Mouse (Mus musculus) left cerebral cortex, adult 8-10 months (tissue): ENCODE results near the gene Sema3a. TPM values are rescaled to one million over a fixed set of nuclear protein-coding genes. Genes with fewer than 3 reads are reported as not detected.
A peak's percentile ranks its signal among the peaks of the same experiment; 100 is the strongest.

Experiments used
- DNase-seq, 2 experiments: peaks; one replicate each; pipeline ENCODE4 v3.0.0; 2022; ENCODE audit warnings: low spot score in 2 of 2
- total RNA-seq, 4 experiments: library from RNA; stranded (reverse); gene quantifications; 2 replicates each; pipeline ENCODE4 v1.2.4; 2022

Gene Sema3a
- total RNA-seq = 10 to 100 TPM; 19.8 to 27.6 (median 21.7) TPM

DNA sequence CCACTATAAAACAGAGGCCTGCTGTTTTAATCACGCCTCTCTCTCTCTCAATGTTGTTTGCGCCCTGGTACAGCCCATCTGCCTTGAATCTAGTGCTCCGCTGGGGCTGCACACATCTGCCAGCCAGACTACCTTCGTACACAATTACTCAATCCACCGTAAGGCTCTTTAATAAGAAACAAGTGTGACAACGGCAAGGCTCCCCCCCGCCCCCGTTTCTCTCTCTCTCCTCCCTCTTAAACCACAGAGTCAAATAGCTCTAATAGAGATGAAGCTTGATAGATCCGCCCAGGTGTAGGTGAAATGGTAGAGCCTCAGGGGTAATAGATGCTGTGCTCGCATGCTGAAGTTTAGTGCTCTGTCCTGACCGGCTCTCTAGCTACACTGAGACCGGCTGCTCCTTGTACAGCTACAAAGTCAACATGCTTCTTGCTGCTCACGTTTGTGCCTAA is at the start of gene Sema3a:
Gene Sema3a (plus strand): TSS at position 174 of the 452 bp plus-strand sequence.
- no peak for DNase-seq

DNA sequence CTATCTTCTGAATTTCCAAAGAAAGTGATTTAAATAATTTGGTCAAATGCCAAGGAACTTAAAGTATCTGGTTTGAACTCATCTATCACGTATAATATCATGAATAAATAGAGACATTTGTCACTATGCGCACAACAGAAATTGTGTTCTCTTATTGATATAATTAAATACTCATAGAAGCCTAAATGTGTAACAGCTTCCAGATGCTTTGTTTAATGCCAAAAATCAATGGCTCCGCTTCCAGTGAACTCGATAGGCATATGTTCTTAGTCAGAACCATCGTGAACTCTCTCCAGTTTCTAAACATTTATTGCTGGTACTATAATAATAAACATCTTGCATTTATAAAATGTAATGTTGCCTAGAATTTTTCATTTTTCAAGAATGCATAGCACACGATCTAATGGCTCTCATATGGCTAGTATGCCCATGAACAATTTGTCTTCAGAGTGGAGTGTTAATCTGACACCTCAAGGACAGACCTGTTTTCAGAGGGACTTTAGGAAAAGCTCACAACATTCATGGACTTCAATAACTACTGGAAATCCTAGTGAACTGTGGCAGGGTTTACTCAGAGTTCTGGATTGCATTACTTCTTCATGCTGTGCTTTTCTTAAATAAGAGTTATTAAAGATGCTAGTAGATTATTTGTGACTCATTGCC is 40.3 kb upstream of the Sema3a start:
- DNase-seq = no peak

DNA sequence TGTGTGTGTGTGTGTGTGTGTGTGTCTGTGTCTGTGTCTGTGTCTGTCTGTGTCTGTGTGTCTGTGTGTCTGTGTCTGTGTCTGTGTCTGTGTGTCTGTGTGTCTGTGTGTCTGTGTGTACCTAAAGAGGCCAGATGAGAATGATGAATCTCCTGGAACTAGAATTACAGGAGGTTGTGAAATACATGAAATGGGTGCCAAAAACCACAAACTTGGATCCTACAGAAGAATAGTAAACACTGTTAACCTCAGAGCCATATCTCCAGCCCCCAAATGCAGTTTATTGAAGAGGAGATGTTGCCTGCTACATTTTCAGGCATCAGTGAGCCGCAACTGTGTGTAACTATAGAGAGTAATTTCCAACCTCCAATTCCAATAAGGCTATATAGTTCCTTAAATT is 34.8 kb upstream of the Sema3a start:
- DNase-seq = no peak

DNA sequence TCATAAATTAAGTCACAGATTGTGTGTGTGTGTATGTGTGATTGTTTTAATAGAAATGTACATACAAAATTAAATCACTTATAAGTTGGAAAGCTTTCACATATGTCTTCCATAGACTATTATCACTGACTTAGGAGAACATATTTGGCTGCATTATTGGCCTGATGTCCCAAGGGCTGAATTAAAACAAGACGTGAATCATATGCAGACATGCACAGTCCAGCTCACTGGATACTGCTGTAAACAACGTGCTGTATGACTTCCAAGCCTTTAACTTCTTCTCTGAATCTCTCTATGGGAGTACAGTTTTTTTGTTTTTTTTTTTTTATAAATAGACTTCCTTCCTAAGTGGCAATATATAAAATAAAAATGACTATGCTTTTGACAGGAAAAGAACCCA is 15.7 kb upstream of the Sema3a start:
- no peak for DNase-seq

DNA sequence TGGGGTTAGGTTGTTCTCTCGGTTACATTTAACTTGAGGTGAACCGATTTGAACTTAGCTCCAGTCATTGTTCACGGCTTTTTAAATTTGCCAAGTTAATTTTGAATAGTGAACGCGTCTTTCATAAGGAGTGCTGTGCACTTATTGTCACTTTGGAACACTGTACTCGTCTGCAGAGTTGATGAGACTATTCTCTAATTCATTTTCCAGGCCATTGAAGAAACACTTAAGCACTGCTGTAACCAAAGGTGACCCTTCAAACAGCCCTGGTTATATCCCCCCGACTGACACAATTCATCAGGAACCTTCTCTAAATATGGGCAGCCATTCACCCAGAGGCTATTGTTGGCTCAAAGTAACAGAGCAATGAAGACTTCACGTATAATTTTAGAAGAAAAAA is 8.0 kb upstream of the Sema3a start:
- DNase-seq = no peak

DNA sequence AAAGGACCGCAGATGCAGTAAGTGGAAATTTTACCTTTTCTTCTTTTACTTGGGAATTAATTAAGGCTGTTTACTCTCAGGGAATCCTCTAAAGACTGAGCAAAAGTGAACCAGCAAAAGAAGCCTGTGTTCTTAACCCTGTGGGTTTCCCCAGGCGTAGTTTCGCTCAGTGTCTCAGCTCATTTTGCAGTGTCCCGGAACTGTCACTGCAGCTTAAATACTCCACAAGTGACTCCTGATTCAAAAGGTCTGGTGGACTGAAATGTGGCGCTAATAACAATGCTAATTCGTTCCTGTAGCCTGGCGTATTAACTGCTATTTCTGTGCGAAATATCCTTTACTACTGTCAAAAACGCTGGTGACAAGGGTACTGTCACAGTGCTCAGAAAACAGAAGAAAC is 543 bp downstream of the Sema3a start:
- no peak for DNase-seq

DNA sequence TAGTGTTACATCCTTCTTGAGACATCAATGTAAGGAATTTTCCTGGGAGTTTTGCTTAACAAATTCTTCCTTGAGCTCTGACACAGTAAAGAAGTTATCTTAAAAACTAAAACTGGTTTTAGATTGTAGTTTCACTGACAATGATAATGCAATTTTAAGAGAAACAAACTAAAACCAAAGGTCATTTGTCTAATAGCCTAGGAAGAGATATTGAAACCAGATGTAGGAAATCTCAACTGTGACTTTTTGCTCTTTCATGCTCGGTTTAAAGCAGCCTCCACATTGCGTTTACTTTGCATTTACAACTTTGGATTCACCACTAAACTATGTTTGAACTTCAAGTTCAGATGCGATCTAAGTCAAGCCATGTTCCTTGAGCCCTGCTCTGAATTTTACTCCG is 982 bp downstream of the Sema3a start:
- no peak for DNase-seq

DNA sequence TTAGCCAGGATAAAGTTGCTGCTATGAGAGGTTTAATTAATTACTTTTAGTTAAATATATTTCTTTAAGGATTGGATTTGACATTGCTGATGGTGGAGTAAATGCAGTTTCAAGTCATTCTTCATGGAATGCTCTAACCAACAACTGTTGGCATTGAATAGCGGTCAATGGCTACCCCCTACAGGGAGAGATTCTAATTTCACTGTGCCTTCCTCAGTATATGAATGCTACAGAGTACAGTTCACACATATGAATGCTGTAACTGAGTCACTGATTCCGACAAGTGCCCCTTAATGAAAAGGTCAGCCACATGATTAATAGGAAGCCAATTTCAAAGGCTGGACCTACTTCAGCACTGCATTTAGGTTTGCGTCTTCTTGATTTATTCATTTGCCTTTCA is 1.9 kb downstream of the Sema3a start:
- no peak for DNase-seq

DNA sequence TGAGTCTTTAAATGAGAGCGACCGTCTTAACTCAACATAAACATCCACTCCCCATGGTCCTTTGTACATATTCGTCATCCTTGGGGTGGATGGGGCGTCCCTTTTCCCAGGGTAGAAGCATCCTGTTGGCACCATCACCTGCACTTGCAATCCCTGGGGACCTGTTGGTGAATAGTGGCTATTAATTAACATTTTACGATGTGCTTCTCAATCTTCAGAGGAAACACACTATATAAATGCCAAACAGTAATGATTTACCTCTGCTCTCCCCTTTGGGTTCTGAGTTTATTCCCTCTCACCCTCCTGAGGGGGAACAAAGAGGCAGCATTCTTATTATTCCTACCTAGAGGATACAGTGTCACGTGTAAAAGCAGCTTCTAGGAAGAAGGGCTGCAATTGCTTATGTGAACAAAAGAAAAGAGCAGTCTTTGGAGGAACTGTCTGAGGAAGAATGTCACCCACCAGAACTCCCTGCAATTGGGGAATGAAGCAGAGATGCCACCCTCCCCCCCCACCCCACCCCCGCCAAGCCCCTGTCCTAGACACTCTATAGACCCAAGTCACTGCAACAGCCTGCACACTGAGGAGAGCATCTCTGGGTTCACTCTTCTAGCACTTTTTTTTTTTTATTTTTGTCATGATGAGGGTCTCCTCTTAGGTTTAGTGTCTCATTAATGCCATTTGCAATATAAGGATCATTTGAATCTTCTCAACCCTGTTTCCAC is 19.7 kb downstream of the Sema3a start:
- DNase-seq = no peak

DNA sequence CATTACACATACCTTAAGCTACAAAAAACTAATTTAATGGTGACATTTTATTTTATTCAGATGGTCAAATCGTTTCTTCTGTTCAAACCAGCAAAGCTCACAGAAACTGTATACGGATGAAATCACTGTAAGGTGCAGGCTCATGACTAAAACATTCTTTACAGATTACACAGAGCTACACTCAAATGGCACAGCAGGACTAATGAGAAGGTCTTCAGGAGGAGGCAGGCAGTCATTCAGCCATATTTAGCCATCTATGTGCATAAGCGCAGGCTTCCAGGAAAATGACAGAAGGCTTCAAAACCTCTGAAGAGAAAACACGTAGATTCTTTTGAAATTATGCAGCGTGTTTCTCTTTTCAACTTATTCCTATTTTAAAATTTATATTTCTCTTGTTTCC is 24.7 kb downstream of the Sema3a start:
- DNase-seq = no peak

DNA sequence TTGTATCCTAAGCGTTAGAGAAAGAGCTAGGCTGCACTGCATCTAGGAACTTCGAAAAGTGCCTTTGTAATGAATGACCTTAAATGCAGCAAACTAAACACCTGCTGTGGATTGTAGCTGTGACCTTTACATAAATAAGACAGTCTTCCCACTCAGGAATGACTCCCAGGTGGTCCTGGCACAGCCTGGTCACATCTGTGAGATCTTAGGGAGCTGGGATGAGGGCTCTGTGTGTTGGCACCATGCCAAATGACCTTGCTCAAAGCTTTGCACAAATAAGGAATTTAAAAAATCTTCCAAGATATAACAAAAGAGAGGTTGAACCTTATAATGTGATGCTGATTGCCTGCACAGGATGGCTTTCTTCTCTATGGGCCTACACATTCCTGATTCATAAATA is 25.8 kb downstream of the Sema3a start:
- DNase-seq = no peak

DNA sequence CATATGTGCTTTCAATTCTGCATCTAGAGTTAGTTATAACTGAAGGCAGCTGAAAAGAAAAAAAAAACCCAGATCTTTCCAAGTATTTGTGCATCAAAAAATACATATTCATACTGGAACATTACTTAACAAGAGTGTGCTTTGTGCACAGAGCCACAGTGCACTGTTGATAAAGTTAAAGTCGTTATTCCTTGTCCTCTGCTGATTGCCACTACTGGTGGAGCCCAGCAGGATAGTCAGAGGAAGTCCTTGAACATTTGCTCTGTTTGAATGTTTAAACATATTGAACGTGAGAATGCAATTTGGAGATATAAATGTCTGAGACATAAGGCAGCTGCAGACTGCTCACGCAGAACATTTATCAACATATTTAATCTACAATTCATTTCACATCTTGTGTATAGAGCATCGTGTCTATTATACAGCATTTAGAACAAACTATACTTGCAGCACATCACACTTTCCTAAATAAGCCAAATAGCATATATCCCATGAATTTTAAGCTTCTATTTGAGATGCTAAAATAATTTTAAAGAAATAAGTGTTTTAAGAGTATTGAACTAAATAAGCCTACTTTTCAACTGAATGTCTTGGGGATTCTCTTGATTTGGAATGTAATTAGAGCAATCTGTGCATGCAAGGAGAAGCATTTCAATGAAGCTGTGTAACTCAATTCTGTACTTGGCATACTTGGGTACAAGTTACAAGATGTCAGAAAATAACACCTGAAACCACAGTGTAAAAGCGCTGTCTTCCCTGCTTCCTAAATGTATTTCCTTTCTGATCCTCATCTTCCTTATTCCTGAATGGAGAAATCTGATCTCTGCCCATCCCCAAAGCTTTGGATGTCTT is 32.8 kb downstream of the Sema3a start:
- no peak for DNase-seq

DNA sequence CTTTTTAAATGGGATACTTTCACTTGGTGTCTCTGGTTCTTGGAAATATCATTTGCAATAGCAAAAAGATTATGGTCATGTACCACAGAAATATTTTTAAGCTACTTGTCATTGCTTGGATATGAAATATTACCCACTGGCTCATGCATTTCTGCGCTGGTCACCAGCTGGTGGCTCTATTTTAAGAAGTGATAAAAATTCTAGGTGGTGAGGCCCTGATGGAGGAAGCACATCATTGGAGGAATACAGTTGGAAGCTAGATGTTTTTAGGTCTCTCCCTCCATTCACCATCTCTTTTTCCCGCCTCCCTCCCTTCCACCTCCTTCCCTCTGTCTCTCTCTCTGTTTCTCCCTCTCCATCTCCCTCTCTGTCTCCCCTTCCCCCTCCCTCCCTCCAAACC is 57.0 kb downstream of the Sema3a start:
- DNase-seq = no peak

DNA sequence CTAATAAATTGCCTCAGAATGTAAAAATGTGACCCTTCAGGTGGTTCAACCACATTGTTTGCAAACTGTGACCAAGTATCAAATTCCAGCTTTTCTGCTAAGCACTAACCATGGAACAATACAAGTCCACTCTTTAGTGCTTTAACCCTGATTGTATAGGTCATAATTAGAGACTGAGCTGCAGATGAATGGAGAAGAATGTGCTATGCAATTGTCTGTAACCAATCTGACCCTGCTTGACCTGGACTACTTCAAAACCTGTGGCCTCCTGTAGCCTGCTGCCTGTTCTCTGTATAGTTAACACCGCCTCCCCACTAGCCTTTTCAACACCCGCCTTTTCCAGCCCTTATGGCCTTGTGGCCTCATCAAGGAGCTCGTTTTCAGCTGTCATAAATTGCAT is 72.7 kb downstream of the Sema3a start:
- no peak for DNase-seq

DNA sequence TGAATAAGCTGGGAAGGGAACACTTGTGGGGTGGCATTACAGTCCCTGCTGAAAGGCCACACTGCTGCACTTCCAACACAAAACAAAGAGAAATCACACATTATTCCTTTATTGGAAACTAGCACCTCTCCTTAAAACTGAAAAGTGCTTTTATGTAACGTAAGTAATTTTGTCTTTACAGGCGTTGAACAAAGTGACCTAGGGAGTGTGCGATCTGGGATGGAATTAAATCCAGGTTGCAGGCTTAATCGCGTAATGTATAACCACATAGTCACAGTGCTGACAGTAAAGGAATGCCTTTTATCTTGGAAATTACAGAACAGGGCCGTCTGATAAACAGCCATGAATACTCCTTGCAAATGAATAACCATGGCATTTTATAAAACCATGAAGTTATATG is 74.5 kb downstream of the Sema3a start:
- no peak for DNase-seq

DNA sequence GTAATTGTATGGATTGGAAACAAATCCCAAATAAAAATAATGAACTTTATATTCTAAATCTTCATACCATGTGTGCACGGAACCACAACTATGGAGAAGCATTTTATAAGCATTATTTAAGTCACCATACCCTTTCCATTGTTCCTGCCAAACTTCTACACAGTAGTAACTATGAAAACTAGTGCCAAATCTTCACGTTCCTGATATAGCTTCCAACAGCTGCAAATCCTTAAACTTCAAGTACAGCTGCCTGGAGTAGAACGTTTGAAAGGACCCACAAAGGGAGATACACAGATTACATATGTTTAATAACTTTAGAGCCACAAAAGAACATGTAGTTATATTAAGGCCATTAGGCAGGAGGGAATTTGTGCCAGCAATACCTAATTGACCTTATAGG is 130.1 kb downstream of the Sema3a start:
- no peak for DNase-seq

DNA sequence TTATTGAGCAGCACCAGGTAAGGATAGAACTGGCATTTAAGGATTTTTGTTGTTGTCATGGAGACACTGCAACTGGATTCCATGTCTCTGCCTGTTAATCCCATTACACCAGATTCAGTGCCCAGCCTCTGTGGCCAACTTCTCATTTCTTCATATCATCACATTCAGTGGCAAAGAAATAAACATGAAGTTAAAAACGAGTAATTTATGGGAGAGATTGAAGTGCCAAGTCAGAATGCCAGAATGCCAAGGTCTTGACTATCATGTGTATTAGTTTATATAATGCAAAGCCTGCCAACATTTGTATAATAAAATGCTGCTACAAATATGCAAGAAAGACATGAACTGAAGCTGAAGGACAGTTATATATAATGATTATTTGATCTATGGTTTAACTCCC is 131.1 kb downstream of the Sema3a start:
- no peak for DNase-seq

DNA sequence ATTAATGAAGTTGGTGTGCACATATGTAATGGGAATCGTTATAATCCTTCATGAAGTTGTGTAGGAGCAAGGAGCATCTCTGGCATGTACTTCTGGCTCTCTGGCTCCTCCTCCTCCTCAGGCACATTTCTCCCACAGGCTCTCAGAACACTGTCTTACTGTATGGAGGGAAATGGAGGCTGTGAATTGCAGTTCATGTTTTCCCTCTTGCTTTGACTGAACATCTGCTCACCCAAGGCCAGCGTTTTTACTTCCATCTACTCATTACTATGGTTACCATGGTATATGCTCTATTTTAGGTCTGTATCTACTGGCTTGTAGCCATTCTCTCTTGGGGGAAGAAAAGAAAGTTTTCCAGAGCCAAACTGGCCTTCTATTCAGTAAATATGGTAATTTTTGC is 137.9 kb downstream of the Sema3a start:
- DNase-seq = peak in 1 of 2 experiments; percentile 41

DNA sequence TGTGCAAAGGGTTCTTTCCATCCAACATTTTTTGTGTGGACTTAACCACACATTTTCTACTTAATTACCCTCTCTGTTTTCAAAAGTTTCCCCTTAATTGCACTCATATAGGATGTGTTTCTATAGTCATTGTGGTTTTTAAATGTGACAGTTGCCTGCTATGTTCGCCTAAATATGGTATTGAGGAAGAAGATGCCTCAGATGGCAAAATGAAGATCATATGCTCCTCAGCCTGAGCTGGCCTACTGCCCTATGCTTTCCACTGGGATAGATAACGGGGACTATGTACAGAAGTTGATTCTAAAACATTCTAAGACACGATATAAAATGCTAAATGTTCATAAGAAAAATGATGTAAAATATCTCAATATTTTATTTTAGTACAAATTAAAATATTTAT is 138.3 kb downstream of the Sema3a start:
- no peak for DNase-seq

DNA sequence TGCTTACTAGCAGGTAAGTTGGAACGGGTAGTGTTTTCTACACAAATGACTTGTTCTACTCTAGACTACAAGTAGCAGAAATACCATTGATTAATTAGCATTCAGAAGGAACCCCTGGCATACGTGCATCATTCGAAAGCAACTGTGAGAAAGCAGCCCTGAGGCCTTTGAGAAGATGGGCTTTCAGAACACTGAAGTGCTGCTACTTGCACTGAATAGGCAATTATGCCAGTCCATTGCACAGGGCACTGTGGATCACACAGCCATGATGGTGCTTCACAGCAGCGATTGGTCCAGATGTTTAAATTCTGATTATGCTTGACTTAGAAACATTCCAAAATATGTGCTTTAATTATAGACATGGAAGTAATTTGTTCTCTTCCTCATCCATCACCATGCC is 187.5 kb downstream of the Sema3a start:
- DNase-seq = no peak

DNA sequence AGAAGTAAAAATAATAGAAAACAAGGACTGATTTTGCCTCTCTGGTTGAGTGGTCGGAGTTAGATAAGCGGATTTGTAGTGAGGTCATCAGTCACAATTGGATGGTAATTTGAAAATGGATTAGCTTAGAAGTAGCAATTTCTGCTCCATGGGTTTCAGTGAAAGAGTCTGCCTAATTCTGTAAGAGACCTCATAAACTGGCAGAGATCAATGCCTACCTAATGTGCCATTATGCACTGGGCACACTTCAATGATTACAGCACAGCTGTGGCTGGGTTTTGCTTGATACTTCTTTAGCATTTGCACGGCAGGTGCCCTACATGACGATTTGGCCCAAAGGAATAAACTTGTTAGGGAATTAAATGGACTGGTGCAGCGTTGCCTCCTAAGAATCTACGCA is 188.8 kb downstream of the Sema3a start:
- DNase-seq = no peak

DNA sequence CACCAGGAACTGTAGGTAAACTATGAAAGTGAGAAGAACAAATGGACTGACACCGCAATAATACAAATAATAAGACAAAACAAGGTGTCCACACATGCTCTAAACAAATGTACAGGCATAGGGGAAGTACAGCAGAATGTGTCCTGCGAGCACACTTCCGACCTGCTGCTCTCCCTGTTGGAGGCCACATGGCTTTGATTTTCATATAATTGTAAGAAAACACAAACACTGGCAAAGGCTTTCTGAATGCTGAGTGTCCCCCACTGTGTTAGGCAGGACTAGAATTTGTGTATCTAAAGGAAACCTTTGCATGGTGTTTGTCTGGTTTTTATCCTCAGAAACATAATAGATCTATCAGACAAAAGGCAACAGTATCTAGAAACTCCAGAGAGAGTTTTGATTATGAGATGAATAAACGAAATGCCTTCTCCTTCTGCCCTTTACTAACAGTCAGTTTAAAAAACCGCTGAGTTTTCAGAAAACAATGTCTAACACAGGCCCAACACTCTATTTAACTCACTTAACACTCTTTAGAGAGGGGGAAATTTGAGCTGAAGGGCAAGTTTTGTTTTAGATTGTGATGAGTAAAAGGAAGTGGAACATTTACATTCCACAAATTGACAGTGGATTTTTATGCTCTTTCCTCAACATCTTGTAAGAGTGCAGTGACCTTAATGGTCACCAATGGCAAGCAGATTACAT is 193.7 kb downstream of the Sema3a start:
- no peak for DNase-seq
